Mouse (Mus musculus): ENCODE measurements around the gene Dscaml1. TPM values are rescaled to one million over a fixed set of nuclear protein-coding genes. Genes with fewer than 3 reads are reported as not detected.

The Dscaml1 gene
- polyA plus RNA-seq, 1 experiment from 2014 or later: 11.2 TPM

- H3K27ac ChIP-seq: peak overlapping the region; percentile 88
- no peaks in the 10 kb centered on the region for H3K9me3 ChIP-seq
- 22% methylated on average over 2 of the region's 2 CpGs for WGBS
- H3K4me1 ChIP-seq (replicated peaks): peaks cover 70% of the 10 kb centered on the region
- H3K36me3 ChIP-seq: no peaks in the 10 kb centered on the region
- no peak for ATAC-seq (ENCODE audit: low FRiP score)
- H3K4me2 ChIP-seq: no peak overlapping the region
- no peaks in the 10 kb centered on the region for H3K27me3 ChIP-seq
- no peak overlapping the region for H3K9ac ChIP-seq
- no peak overlapping the region for H3K4me3 ChIP-seq
Observed at GRCm38 (mm10) chr9:45694256-45694655, 267.8 kb downstream of the Dscaml1 start.

DNA sequence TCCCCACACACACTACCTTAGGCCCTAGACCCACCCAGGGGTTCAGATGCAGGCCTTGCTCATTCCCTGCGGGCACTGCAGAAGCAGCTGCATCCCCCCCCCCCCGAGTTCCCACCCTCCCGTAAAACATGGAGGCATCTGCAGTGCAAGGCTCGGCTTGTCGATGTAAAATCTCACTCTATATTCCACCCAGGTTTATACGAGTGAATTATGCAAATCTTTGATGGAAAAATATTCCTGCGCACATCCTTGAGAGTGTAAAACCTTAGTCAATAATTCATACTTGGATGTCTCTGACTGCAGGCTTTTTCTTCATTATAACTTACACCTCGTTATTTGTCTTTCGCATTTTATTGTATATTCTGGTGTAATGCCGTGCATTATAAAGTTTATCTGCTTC lies 272.7 kb downstream of the Dscaml1 start:
- WGBS: 72% methylated on average over 10 of the region's 10 CpGs

GRCm38 (mm10) chr9:45703236-45703635 lies 276.8 kb downstream of the Dscaml1 start:
- no peak for ATAC-seq (ENCODE audit: low FRiP score)
- H3K4me1 ChIP-seq (replicated peaks): peaks cover 36% of the 10 kb centered on the region
- H3K9me3 ChIP-seq: no peaks in the 10 kb centered on the region
- no peaks in the 10 kb centered on the region for H3K27me3 ChIP-seq
- H3K36me3 ChIP-seq: peaks cover 8% of the 10 kb centered on the region
- H3K9ac ChIP-seq: no peak overlapping the region
- no peak overlapping the region for H3K4me3 ChIP-seq
- H3K27ac ChIP-seq: no peak overlapping the region
- H3K4me2 ChIP-seq: no peak overlapping the region
- WGBS: 89% methylated on average over 3 of the region's 3 CpGs

More for the DNA sequence above, 272.7 kb downstream of the Dscaml1 start:
- H3K27me3 ChIP-seq: no peaks in the 10 kb centered on the region
- H3K4me1 ChIP-seq (replicated peaks): peaks cover 50% of the 10 kb centered on the region
- no peaks in the 10 kb centered on the region for H3K9me3 ChIP-seq
- no peak overlapping the region for H3K4me3 ChIP-seq
- no peak overlapping the region for H3K4me2 ChIP-seq
- peaks cover 8% of the 10 kb centered on the region for H3K36me3 ChIP-seq
- no peak for ATAC-seq (ENCODE audit: low FRiP score)
- no peak overlapping the region for H3K9ac ChIP-seq
- peak overlapping the region; percentile 45 for H3K27ac ChIP-seq

DNA sequence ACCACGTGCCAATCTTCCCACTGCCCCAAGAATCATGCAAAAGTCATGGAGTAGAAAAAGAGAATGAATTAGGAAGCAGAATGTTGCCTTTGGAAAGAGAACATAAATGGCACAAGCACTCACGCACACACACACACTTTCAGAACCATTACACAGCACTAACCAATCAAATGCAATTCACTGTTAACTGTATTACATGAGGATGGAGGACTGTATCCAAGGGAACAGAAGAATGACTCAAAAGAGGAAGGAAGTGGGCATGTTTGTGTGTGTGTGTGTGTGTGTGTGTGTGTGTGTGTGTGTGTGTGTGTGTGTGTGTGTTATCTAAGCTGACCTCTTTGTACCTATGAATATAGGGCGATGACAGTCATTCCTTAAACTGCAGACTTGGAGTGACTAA lies 278.0 kb downstream of the Dscaml1 start:
- H3K9ac ChIP-seq: no peak overlapping the region
- H3K9me3 ChIP-seq: no peaks in the 10 kb centered on the region
- WGBS: 77% methylated on average over 3 of the region's 3 CpGs
- peak overlapping the region; percentile 78; the same call in 1 of the 2 replicates for H3K27ac ChIP-seq
- ATAC-seq (ENCODE audit: low FRiP score): no peak
- H3K27me3 ChIP-seq: no peaks in the 10 kb centered on the region
- H3K4me1 ChIP-seq (replicated peaks): peaks cover 25% of the 10 kb centered on the region; the same call in 1 of the 2 replicates
- peaks cover 8% of the 10 kb centered on the region for H3K36me3 ChIP-seq
- no peak overlapping the region for H3K4me2 ChIP-seq
- H3K4me3 ChIP-seq: no peak overlapping the region

GRCm38 (mm10) chr9:45710300-45710699 lies 283.9 kb downstream of the Dscaml1 start:
- Histone ChIP-seq H3K4me2 (no peak overlapping the region), H3K4me1 (replicated peaks) (peaks cover 7% of the 10 kb centered on the region; the same call in 1 of the 2 replicates), H3K27ac (no peak overlapping the region), H3K9me3 (no peaks in the 10 kb centered on the region), H3K4me3 (no peak overlapping the region), H3K9ac (no peak overlapping the region), H3K36me3 (peaks cover 7% of the 10 kb centered on the region; the same call in 1 of the 2 replicates), H3K27me3 (no peaks in the 10 kb centered on the region)
- ATAC-seq (ENCODE audit: low FRiP score): no peak
- WGBS: 78% methylated on average over 11 of the region's 11 CpGs

GRCm38 (mm10) chr9:45715387-45715786 lies 289.0 kb downstream of the Dscaml1 start:
- no peak overlapping the region for H3K4me2 ChIP-seq
- WGBS: 73% methylated on average over 3 of the region's 3 CpGs
- no peaks in the 10 kb centered on the region for H3K27me3 ChIP-seq
- H3K27ac ChIP-seq: no peak overlapping the region
- H3K36me3 ChIP-seq: peaks cover 14% of the 10 kb centered on the region
- H3K9ac ChIP-seq: no peak overlapping the region
- no peaks in the 10 kb centered on the region for H3K9me3 ChIP-seq
- ATAC-seq (ENCODE audit: low FRiP score): no peak
- H3K4me1 ChIP-seq (replicated peaks): 0 out of 2 replicates have a peak, but pooled peaks cover 3% of the 10 kb centered on the region
- no peak overlapping the region for H3K4me3 ChIP-seq

- Histone ChIP-seq H3K27ac (no peak overlapping the region), H3K4me3 (no peak overlapping the region), H3K9me3 (no peaks in the 10 kb centered on the region), H3K4me2 (no peak overlapping the region), H3K27me3 (no peaks in the 10 kb centered on the region), H3K9ac (no peak overlapping the region), H3K36me3 (peaks cover 34% of the 10 kb centered on the region), H3K4me1 (replicated peaks) (0 out of 2 replicates have a peak, but pooled peaks cover 3% of the 10 kb centered on the region)
- 0 out of 2 replicates have a peak, but pooled peaks have one; percentile 46 for ATAC-seq (ENCODE audit: low FRiP score)
- 63% methylated on average over 7 of the region's 7 CpGs for WGBS
Observed at GRCm38 (mm10) chr9:45719997-45720396, 293.6 kb downstream of the Dscaml1 start.

GRCm38 (mm10) chr9:45731851-45732250 lies 305.4 kb downstream of the Dscaml1 start:
- Histone ChIP-seq H3K4me1 (replicated peaks) (no peaks in the 10 kb centered on the region; the same call in 1 of the 2 replicates), H3K27ac (no peak overlapping the region), H3K36me3 (0 out of 2 replicates have a peak, but pooled peaks cover 2% of the 10 kb centered on the region), H3K9me3 (no peaks in the 10 kb centered on the region), H3K9ac (no peak overlapping the region), H3K27me3 (0 out of 2 replicates have a peak, but pooled peaks cover 3% of the 10 kb centered on the region), H3K4me2 (no peak overlapping the region), H3K4me3 (no peak overlapping the region)
- ATAC-seq (ENCODE audit: low FRiP score): no peak
- 85% methylated on average over 5 of the region's 5 CpGs for WGBS

DNA sequence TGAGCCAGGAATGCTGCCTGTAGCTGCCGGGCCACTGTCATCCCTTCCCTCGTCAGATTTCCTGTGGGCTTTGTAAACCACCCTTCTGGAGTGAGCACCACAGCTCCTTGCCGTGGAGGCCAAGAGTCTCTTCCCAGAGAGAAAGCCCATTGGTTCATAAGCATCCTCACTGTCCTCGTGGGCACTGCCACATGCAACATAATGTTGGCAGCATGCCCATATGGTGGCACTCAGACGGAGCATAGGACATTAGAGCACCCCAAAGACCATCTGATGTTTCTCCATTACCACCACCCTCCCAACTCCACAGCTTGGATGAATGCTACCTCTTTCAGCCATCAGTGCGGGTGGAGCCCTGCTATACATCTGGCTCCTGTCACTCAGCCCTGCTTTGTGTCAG lies 306.8 kb downstream of the Dscaml1 start:
- Histone ChIP-seq H3K27ac (no peak overlapping the region; the same call in 1 of the 2 replicates), H3K36me3 (0 out of 2 replicates have a peak, but pooled peaks cover 2% of the 10 kb centered on the region), H3K4me2 (no peak overlapping the region), H3K27me3 (0 out of 2 replicates have a peak, but pooled peaks cover 3% of the 10 kb centered on the region), H3K9me3 (no peaks in the 10 kb centered on the region), H3K4me1 (replicated peaks) (no peaks in the 10 kb centered on the region; the same call in 1 of the 2 replicates), H3K9ac (no peak overlapping the region), H3K4me3 (no peak overlapping the region)
- 63% methylated on average over 6 of the region's 6 CpGs for whole genome bisulfite sequencing
- no peak for ATAC-seq (ENCODE audit: low FRiP score)

GRCm38 (mm10) chr9:45739001-45739701 lies 312.7 kb downstream of the Dscaml1 start:
- Histone ChIP-seq H3K27me3 (peaks cover 12% of the 10 kb centered on the region; the same call in 1 of the 2 replicates), H3K4me3 (no peak overlapping the region), H3K4me1 (replicated peaks) (peaks cover 18% of the 10 kb centered on the region), H3K9me3 (no peaks in the 10 kb centered on the region), H3K36me3 (peaks cover 13% of the 10 kb centered on the region; the same call in 1 of the 2 replicates), H3K4me2 (no peak overlapping the region), H3K9ac (no peak overlapping the region), H3K27ac (peak overlapping the region; percentile 61)
- 53% methylated on average over 12 of the region's 12 CpGs for WGBS
- peak; percentile 58 for ATAC-seq (ENCODE audit: low FRiP score)

GRCm38 (mm10) chr9:45739702-45740583 lies 313.5 kb downstream of the Dscaml1 start:
- H3K4me3 ChIP-seq: no peak overlapping the region
- no peak for ATAC-seq (ENCODE audit: low FRiP score)
- no peak overlapping the region for H3K9ac ChIP-seq

GRCm38 (mm10) chr9:45740584-45740980 lies 314.2 kb downstream of the Dscaml1 start:
- no peak for ATAC-seq (ENCODE audit: low FRiP score)

More at GRCm38 (mm10) chr9:45739702-45740583, 313.5 kb downstream of the Dscaml1 start:
- Histone ChIP-seq H3K27me3 (peaks cover 12% of the 10 kb centered on the region; the same call in 1 of the 2 replicates), H3K4me1 (replicated peaks) (peaks cover 18% of the 10 kb centered on the region), H3K4me2 (no peak overlapping the region), H3K9me3 (no peaks in the 10 kb centered on the region), H3K36me3 (peaks cover 13% of the 10 kb centered on the region; the same call in 1 of the 2 replicates), H3K27ac (peak overlapping the region; percentile 71)
- WGBS: 62% methylated on average over 17 of the region's 17 CpGs

More at GRCm38 (mm10) chr9:45740584-45740980, 314.2 kb downstream of the Dscaml1 start:
- Histone ChIP-seq H3K9me3 (no peaks in the 10 kb centered on the region), H3K36me3 (peaks cover 13% of the 10 kb centered on the region; the same call in 1 of the 2 replicates), H3K4me2 (no peak overlapping the region), H3K9ac (no peak overlapping the region), H3K27ac (no peak overlapping the region; the same call in 1 of the 2 replicates), H3K4me3 (no peak overlapping the region), H3K4me1 (replicated peaks) (peaks cover 18% of the 10 kb centered on the region), H3K27me3 (peaks cover 12% of the 10 kb centered on the region; the same call in 1 of the 2 replicates)
- WGBS: 54% methylated on average over 2 of the region's 2 CpGs

Measured in hindbrain, embryonic 13.5 days (tissue).